Mouse (Mus musculus) forebrain, embryonic 13.5 days (tissue): ENCODE results near the gene Olfr1312. TPM values are rescaled to one million over a fixed set of nuclear protein-coding genes. Genes with fewer than 3 reads are reported as not detected.
"Not testable (repeated sequence)": the region's sequence is repeated elsewhere in the genome, so short reads cannot be mapped to it uniquely, and the experiment has no call there.

Experiments
- ATAC-seq: fragments of 200-750 bp; cut with Nextera tagmentation; 2 replicates; pipeline ENCODE4 v1.8.0; 2017
- H3K27ac ChIP-seq: fragments of 300-500 bp; sonication (generic); 2 replicates; pipeline ENCODE4 v1.5.1; 2015; ENCODE audit warnings: inconsistent platforms, mild to moderate bottlenecking, moderate library complexity
- H3K27me3 ChIP-seq: fragments of 300-500 bp; sonication (generic); 2 replicates; pipeline ENCODE4 v1.6.1; 2015; ENCODE audit warnings: mild to moderate bottlenecking, inconsistent platforms
- H3K36me3 ChIP-seq: fragments of 300-500 bp; sonication (generic); 2 replicates; pipeline ENCODE4 v1.6.1; 2015; ENCODE audit warnings: mild to moderate bottlenecking, inconsistent platforms; ENCODE audit not compliant: poor library complexity, severe bottlenecking
- H3K4me1 ChIP-seq: fragments of 300-500 bp; sonication (generic); 2 replicates; pipeline ENCODE4 v1.6.1; 2015; ENCODE audit warnings: inconsistent platforms
- H3K4me2 ChIP-seq: fragments of 300-500 bp; sonication (generic); 2 replicates; pipeline ENCODE4 v1.6.1; 2015; ENCODE audit warnings: inconsistent platforms, mild to moderate bottlenecking, moderate library complexity
- H3K4me3 ChIP-seq: fragments of 300-500 bp; sonication (generic); 2 replicates; pipeline ENCODE4 v1.5.1; 2015; ENCODE audit warnings: mild to moderate bottlenecking, inconsistent platforms
- H3K9ac ChIP-seq: fragments of 300-500 bp; sonication (generic); 2 replicates; pipeline ENCODE4 v1.6.1; 2015; ENCODE audit warnings: mild to moderate bottlenecking, inconsistent platforms
- H3K9me3 ChIP-seq: fragments of 300-500 bp; sonication (generic); replicated peaks from 2 replicates; pipeline ENCODE4 v1.6.1; 2016; ENCODE audit warnings: inconsistent platforms
- whole genome bisulfite sequencing: fragments of 180-500 bp; shearing (Covaris S2); methylation state at CpG from one replicate; pipeline ENCODE4 v1.1.7; 2015; 5-methylcytosine and 5-hydroxymethylcytosine counted together
- polyA plus RNA-seq: library from polyadenylated mRNA; unstranded; fragments of >200 nt; fragmentation: Nextera tagmentation; extraction: Ambion mirVana; gene quantifications from 2 replicates; pipeline ENCODE4 v1.2.1, GENCODE M21; 2015

Gene Olfr1312
- not detected in 2 replicates for polyA plus RNA-seq

DNA sequence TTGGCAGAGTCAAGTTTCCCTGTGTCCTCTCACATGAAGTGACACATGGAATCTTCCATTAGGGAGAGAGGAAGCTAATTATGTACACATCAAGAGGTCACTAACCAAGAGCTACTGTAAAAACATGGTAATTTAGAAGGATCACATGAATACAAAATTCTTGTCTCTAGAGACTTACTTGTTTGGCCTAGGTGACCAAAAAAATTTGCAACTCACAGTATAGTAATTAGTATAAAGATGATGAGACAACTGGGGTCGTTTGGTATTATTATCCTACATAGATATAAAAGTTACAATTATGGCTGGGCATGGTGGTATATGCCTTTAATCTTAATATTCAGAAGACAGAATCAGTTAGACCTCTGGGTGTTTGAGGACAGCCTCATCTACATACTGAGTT lies at the start of gene Olfr1312:
Gene Olfr1312 (minus strand): TSS at position 101 of the 400 bp plus-strand sequence.
- no peak within 1 kb of the TSS for H3K4me2 ChIP-seq
- no peak for ATAC-seq
- H3K9me3 ChIP-seq = no peaks in the 10 kb centered on the region
- no peak within 1 kb of the TSS for H3K9ac ChIP-seq
- H3K36me3 ChIP-seq = no peaks in the 10 kb centered on the region
- WGBS = 49% methylated on average over 1 of the region's 1 CpGs
- H3K27ac ChIP-seq = no peak within 1 kb of the TSS
- H3K4me3 ChIP-seq = no peak within 1 kb of the TSS
- no peaks in the 10 kb centered on the region for H3K27me3 ChIP-seq
- no peaks in the 10 kb centered on the region for H3K4me1 ChIP-seq

DNA sequence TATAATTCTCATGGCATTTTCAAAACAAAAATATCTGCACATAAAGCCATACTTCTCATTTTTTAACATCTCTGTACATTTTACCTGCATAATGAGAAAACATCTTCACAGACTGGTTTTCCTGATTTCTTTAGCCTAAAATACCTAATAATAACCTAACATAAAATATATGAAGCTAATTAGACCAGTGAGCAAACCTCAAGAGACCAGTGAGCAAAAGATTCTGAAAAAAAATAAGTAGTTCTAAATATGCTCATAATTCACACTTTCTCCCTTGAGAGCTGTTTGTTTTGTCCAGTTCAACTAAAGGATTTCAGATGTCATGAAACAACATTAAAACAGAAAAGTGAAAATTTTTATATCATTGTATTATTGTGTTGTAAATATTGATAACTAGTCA lies 46.6 kb upstream of the Olfr1312 start, which contains the start of gene Olfr1314:
Gene Olfr1314 (minus strand): TSS at position 101 of the 400 bp plus-strand sequence.
- Histone ChIP-seq H3K4me1 (no peaks in the 10 kb centered on the region), H3K4me2 (no peak within 1 kb of the TSS)
- ATAC-seq = no peak

DNA sequence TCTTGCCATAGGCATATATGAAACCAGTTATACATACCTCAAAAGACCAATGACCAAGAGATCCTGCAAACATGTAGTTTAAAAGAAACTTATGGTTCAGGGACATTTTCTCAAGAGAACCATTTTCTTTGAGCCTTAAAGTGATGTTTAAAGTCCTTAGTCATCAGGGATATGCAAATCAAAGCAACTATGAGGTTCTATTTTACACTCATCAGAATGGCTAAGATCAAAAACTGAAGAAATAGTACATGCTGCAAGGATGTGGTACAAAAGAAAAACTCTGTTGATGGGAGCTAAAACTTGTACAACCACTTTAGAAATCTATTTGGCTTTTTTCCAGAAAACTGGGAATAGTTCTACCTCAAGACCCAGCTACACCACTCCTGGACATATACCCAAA lies 27.7 kb upstream of the Olfr1312 start, which contains the start of gene Olfr1313:
Gene Olfr1313 (minus strand): TSS at position 101 of the 400 bp plus-strand sequence.
- H3K9ac ChIP-seq = no peak within 1 kb of the TSS

More for the DNA sequence above, 46.6 kb upstream of the Olfr1312 start, which contains the start of gene Olfr1314:
- H3K27me3 ChIP-seq = no peaks in the 10 kb centered on the region
- no peak within 1 kb of the TSS for H3K4me3 ChIP-seq
- H3K36me3 ChIP-seq = no peaks in the 10 kb centered on the region
- H3K27ac ChIP-seq = no peak within 1 kb of the TSS
- no peak within 1 kb of the TSS for H3K9ac ChIP-seq
- no peaks in the 10 kb centered on the region for H3K9me3 ChIP-seq

GRCm38 (mm10) chr2:112026971-112027370 lies 23.1 kb downstream of the Olfr1312 start:
- not testable (repeated sequence) for H3K27me3 ChIP-seq, H3K27ac ChIP-seq, ATAC-seq, H3K9me3 ChIP-seq, H3K4me1 ChIP-seq, H3K4me3 ChIP-seq, H3K36me3 ChIP-seq, H3K9ac ChIP-seq, H3K4me2 ChIP-seq
- WGBS = 55% methylated on average over 6 of the region's 6 CpGs

More for the DNA sequence above, 27.7 kb upstream of the Olfr1312 start, which contains the start of gene Olfr1313:
- Histone ChIP-seq H3K4me2 (no peak within 1 kb of the TSS), H3K36me3 (no peaks in the 10 kb centered on the region), H3K9me3 (no peaks in the 10 kb centered on the region), H3K4me3 (no peak within 1 kb of the TSS), H3K27ac (no peak within 1 kb of the TSS), H3K27me3 (no peaks in the 10 kb centered on the region), H3K4me1 (no peaks in the 10 kb centered on the region)
- no peak for ATAC-seq

GRCm38 (mm10) chr2:112024312-112024711 lies 25.7 kb downstream of the Olfr1312 start, which contains the start of gene Olfr1311:
TSS of gene Olfr1311 (minus strand) at chr2:112024412.
- Histone ChIP-seq H3K27ac (no peak within 1 kb of the TSS), H3K4me1 (no peaks in the 10 kb centered on the region), H3K9me3 (no peaks in the 10 kb centered on the region), H3K9ac (no peak within 1 kb of the TSS), H3K36me3 (no peaks in the 10 kb centered on the region), H3K27me3 (no peaks in the 10 kb centered on the region), H3K4me2 (no peak within 1 kb of the TSS), H3K4me3 (no peak within 1 kb of the TSS)
- 90% methylated on average over 2 of the region's 2 CpGs for WGBS
- no peak for ATAC-seq

- H3K4me1 ChIP-seq = no peaks in the 10 kb centered on the region
- no peaks in the 10 kb centered on the region for H3K27me3 ChIP-seq
- H3K4me2 ChIP-seq = no peak overlapping the region
- 75% methylated on average over 3 of the region's 3 CpGs for WGBS
- H3K27ac ChIP-seq = no peak overlapping the region
- no peak for ATAC-seq
- H3K9ac ChIP-seq = no peak overlapping the region
- H3K36me3 ChIP-seq = no peaks in the 10 kb centered on the region
- no peak overlapping the region for H3K4me3 ChIP-seq
- no peaks in the 10 kb centered on the region for H3K9me3 ChIP-seq
Observed at GRCm38 (mm10) chr2:112014900-112015299, 35.1 kb downstream of the Olfr1312 start.

DNA sequence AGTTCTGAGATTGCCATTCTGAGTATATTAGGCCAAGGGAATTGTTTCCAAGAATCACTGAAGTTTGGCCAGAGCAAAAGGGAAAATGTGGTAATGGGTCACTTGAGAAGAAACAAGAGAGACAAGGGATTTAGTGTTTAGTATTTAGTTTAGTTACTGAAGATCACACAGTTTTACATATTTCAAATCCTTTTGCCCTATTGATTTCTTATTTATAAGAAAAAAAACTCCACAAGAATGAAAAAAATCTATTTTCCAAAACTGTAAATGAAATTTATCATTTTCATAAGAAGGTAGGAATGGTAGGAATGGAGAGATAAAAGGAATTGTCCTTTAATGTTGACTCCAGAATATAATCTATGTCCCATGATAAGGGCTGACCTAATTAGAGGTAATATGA lies 37.4 kb downstream of the Olfr1312 start, which contains the start of gene Olfr1310:
Gene Olfr1310 (minus strand): TSS at position 101 of the 400 bp plus-strand sequence.
- Histone ChIP-seq H3K4me1 (no peaks in the 10 kb centered on the region), H3K27ac (no peak within 1 kb of the TSS), H3K27me3 (no peaks in the 10 kb centered on the region), H3K9ac (no peak within 1 kb of the TSS), H3K4me2 (no peak within 1 kb of the TSS), H3K36me3 (no peaks in the 10 kb centered on the region), H3K9me3 (no peaks in the 10 kb centered on the region), H3K4me3 (no peak within 1 kb of the TSS)
- no peak for ATAC-seq

DNA sequence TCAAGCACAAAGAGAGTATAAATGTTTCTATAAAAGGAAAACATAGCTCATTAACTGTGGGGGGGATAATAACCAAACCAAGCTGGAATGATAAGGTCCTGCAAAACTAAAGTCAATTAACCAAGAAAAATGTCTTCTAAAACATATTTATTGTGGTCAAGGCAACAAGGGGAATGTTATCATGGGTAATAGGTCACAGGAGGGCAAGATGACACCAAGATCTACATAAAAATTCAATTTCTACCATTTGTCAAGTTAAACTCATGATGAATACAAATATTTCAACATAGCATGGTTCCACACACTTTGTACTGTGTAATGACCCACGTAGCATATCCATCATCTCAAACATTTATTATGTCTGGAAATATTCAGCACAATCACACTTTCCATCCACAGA lies 59.9 kb downstream of the Olfr1312 start, which contains the start of gene Olfr1309:
Gene Olfr1309 (minus strand): TSS at position 101 of the 400 bp plus-strand sequence.
- Histone ChIP-seq H3K4me2 (no peak within 1 kb of the TSS), H3K27me3 (no peaks in the 10 kb centered on the region), H3K4me3 (no peak within 1 kb of the TSS), H3K9me3 (no peaks in the 10 kb centered on the region), H3K27ac (no peak within 1 kb of the TSS), H3K36me3 (no peaks in the 10 kb centered on the region), H3K9ac (no peak within 1 kb of the TSS), H3K4me1 (no peaks in the 10 kb centered on the region)
- no peak for ATAC-seq
- WGBS = 67% methylated on average over 1 of the region's 1 CpGs

Other genes with a start within 250 kb of the Olfr1312 start
- gene Olfr1303, start 229.9 kb downstream of the Olfr1312 start, polyA plus RNA-seq = not detected in 2 replicates
- gene Olfr1305, start 173.1 kb downstream of the Olfr1312 start, polyA plus RNA-seq = not detected in 2 replicates
- not detected in 2 replicates for gene Olfr1306, start 134.0 kb downstream of the Olfr1312 start, polyA plus RNA-seq
- 0.01 TPM in 2 replicates for gene Olfr1307, start 100.8 kb downstream of the Olfr1312 start, polyA plus RNA-seq
- not detected in 2 replicates for gene Olfr1308, start 85.3 kb downstream of the Olfr1312 start, polyA plus RNA-seq
- not detected in 2 replicates for gene Olfr1309, start 60.0 kb downstream of the Olfr1312 start, polyA plus RNA-seq
- gene Olfr1310, start 37.5 kb downstream of the Olfr1312 start, polyA plus RNA-seq = not detected in 2 replicates
- not detected in 2 replicates for gene Olfr1311, start 25.8 kb downstream of the Olfr1312 start, polyA plus RNA-seq
- gene Olfr1313, start 27.6 kb upstream of the Olfr1312 start, polyA plus RNA-seq = not detected in 2 replicates
- not detected in 2 replicates for gene Olfr1314, start 46.5 kb upstream of the Olfr1312 start, polyA plus RNA-seq
- not detected in 2 replicates for gene Olfr1315-ps1, start 65.2 kb upstream of the Olfr1312 start, polyA plus RNA-seq
- not detected in 2 replicates for gene Olfr1316, start 84.7 kb upstream of the Olfr1312 start, polyA plus RNA-seq
- gene Olfr1317, start 90.1 kb upstream of the Olfr1312 start, polyA plus RNA-seq = not detected in 2 replicates
- gene Olfr1318, start 104.0 kb upstream of the Olfr1312 start, polyA plus RNA-seq = 0.06 TPM in 1 of 2 replicates, not detected in the other
- gene Lpcat4, start 189.2 kb upstream of the Olfr1312 start, polyA plus RNA-seq = 9.7 and 10.6 TPM in 2 replicates
- gene Nutm1, start 209.1 kb upstream of the Olfr1312 start, polyA plus RNA-seq = not detected in 2 replicates
- gene Nop10, start 211.7 kb upstream of the Olfr1312 start, polyA plus RNA-seq = 180 and 196 TPM in 2 replicates
- gene Slc12a6, start 215.6 kb upstream of the Olfr1312 start, polyA plus RNA-seq = 11.8 and 14.7 TPM in 2 replicates
- not detected in 2 replicates for gene Gm21985, start 216.1 kb upstream of the Olfr1312 start, polyA plus RNA-seq